ENCODE assay signal across 15 mouse cellular contexts in genomic region chr7:16906889-16907559, GRCm38 (mm10). TPM values are rescaled to one million over a fixed set of nuclear protein-coding genes. Genes with fewer than 3 reads are reported as not detected.
A peak's percentile ranks its signal among the peaks of the same experiment; 100 is the strongest.
DNase-seq lines count a peak whose midpoint lies in the region; ATAC-seq and TF ChIP-seq lines count a peak whose summit lies in the region.
"Had no signal": no experiment of that assay in that cellular context is flagged by ENCODE, and none has a peak within 500 bp of the region (broad histone marks: within the 10 kb centered on the region; RNA-seq: fewer than 3 reads in every experiment).

No protein-coding gene starts in this region.

- no peak for TF ChIP-seq POLR2A in spleen, adult 2 months (IDR thresholded peaks at IDR 0.05; ENCODE audit: low read depth, low read length)

- no peak for ATAC-seq in intestine, embryonic 14.5 days (replicated peaks; ENCODE audit: low FRiP score, low TSS enrichment, low read depth)
- no peak for ATAC-seq in intestine, postnatal 0 days
- ATAC-seq in intestine, embryonic 15.5 days = no peak
- ATAC-seq in stomach, postnatal 0 days (ENCODE audit: low FRiP score, low TSS enrichment) = no peak
- ATAC-seq: forebrain, embryonic 13.5 days had no signal

- TF ChIP-seq EP300 in stomach, postnatal 0 days (optimal IDR thresholded peaks at IDR 0.05) = no peak

- H3K27ac ChIP-seq in intestine, embryonic 14.5 days (ENCODE audit: low read depth) = no peak overlapping the region
- H3K27ac ChIP-seq in intestine, postnatal 0 days (ENCODE audit: low read depth, low read length) = no peak overlapping the region; the same call in 1 of the 2 replicates
- peak overlapping the region; percentile 10; the same call in 1 of the 2 replicates for H3K27ac ChIP-seq in spleen, adult 2 months (ENCODE audit: insufficient read depth, low read length)
- H3K27ac ChIP-seq in intestine, embryonic 15.5 days = no peak overlapping the region
- H3K27ac ChIP-seq in stomach, postnatal 0 days (replicated peaks) = no peak overlapping the region
- H3K27ac ChIP-seq: forebrain, embryonic 13.5 days had no signal

- no peak for TF ChIP-seq CTCF in intestine, postnatal 0 days (IDR thresholded peaks at IDR 0.05; ENCODE audit: low read depth)
- no peak for TF ChIP-seq CTCF in spleen, adult 2 months (IDR thresholded peaks at IDR 0.05; ENCODE audit: extremely low read depth, insufficient read depth, insufficient read length, insufficient replicate concordance)
- no peak for TF ChIP-seq CTCF in stomach, postnatal 0 days (IDR thresholded peaks at IDR 0.05; ENCODE audit: low read depth)

- H3K9ac ChIP-seq in intestine, embryonic 14.5 days (ENCODE audit: low read length) = no peak overlapping the region
- no peak overlapping the region for H3K9ac ChIP-seq in intestine, postnatal 0 days (ENCODE audit: low read depth, low read length)
- H3K9ac ChIP-seq in intestine, embryonic 15.5 days = no peak overlapping the region
- H3K9ac ChIP-seq in stomach, postnatal 0 days (ENCODE audit: low read length) = 0 out of 2 replicates have a peak overlapping the region, but pooled peaks have one; percentile 18
- H3K9ac ChIP-seq: forebrain, embryonic 13.5 days had no signal

- H3K36me3 ChIP-seq in intestine, embryonic 14.5 days (ENCODE audit: control insufficient read depth, insufficient read depth, low read length) = no peaks in the 10 kb centered on the region
- no peaks in the 10 kb centered on the region for H3K36me3 ChIP-seq in intestine, postnatal 0 days (ENCODE audit: control insufficient read depth, insufficient read depth)
- H3K36me3 ChIP-seq in spleen, adult 2 months (ENCODE audit: control insufficient read depth, insufficient read depth, low read length) = no peaks in the 10 kb centered on the region
- no peaks in the 10 kb centered on the region for H3K36me3 ChIP-seq in intestine, embryonic 15.5 days
- no peaks in the 10 kb centered on the region for H3K36me3 ChIP-seq in stomach, postnatal 0 days (ENCODE audit: control insufficient read depth, insufficient read depth, low read length)

- no peaks in the 10 kb centered on the region for H3K27me3 ChIP-seq in intestine, embryonic 14.5 days (replicated peaks; ENCODE audit: control insufficient read depth, insufficient read depth, low read length)
- no peaks in the 10 kb centered on the region for H3K27me3 ChIP-seq in intestine, postnatal 0 days (replicated peaks; ENCODE audit: control insufficient read depth, insufficient read depth, low read length)
- H3K27me3 ChIP-seq in spleen, adult 2 months (ENCODE audit: control insufficient read depth, insufficient read depth, low read length) = no peaks in the 10 kb centered on the region
- no peaks in the 10 kb centered on the region for H3K27me3 ChIP-seq in intestine, embryonic 15.5 days (replicated peaks)
- H3K27me3 ChIP-seq in stomach, postnatal 0 days (ENCODE audit: control insufficient read depth, insufficient read depth, low read length) = no peaks in the 10 kb centered on the region
- H3K27me3 ChIP-seq: forebrain, embryonic 13.5 days had no signal

- DNase-seq in intestine, embryonic 14.5 days (ENCODE audit: low spot score) = no peak
- no peak for DNase-seq in spleen, adult 2 months (ENCODE audit: low read depth in 1 of 2, low spot score in 2 of 2)
- DNase-seq in spleen, postnatal 4 days (ENCODE audit: low spot score in 2 of 2) = no peak
- DNase-seq in stomach, postnatal 0 days (ENCODE audit: low spot score) = no peak
- no peak for DNase-seq in adrenal gland, adult 18-20 months (ENCODE audit: low spot score in 2 of 2)
- DNase-seq in retina, embryonic 14.5 days (ENCODE audit: low spot score) = no peak
- DNase-seq: cerebellum, adult 8-10 months; kidney, adult 8-10 months; right cerebral cortex, postnatal 25 days had no signal

- WGBS in intestine, embryonic 14.5 days = 91% methylated on average over 41 of the region's 41 CpGs
- WGBS in intestine, postnatal 0 days = 92% methylated on average over 41 of the region's 41 CpGs
- WGBS in spleen, adult 2 months = 90% methylated on average over 41 of the region's 41 CpGs
- WGBS in intestine, embryonic 15.5 days = 91% methylated on average over 41 of the region's 41 CpGs
- 93% methylated on average over 41 of the region's 41 CpGs for WGBS in stomach, postnatal 0 days

- peaks cover 63% of the 10 kb centered on the region for H3K4me1 ChIP-seq in intestine, embryonic 14.5 days (replicated peaks; ENCODE audit: control insufficient read depth, insufficient read depth, low read length)
- no peaks in the 10 kb centered on the region for H3K4me1 ChIP-seq in intestine, postnatal 0 days (replicated peaks; ENCODE audit: control insufficient read depth, insufficient read depth, low read length)
- H3K4me1 ChIP-seq in spleen, adult 2 months (ENCODE audit: control insufficient read depth, insufficient read depth, insufficient read length) = peaks cover 16% of the 10 kb centered on the region
- H3K4me1 ChIP-seq in intestine, embryonic 15.5 days (replicated peaks) = peaks cover 53% of the 10 kb centered on the region
- 0 out of 2 replicates have a peak, but pooled peaks cover 4% of the 10 kb centered on the region for H3K4me1 ChIP-seq in stomach, postnatal 0 days (replicated peaks; ENCODE audit: control insufficient read depth, insufficient read depth)

- no peaks in the 10 kb centered on the region for H3K9me3 ChIP-seq in intestine, embryonic 14.5 days (ENCODE audit: control insufficient read depth, low read length)
- no peaks in the 10 kb centered on the region for H3K9me3 ChIP-seq in intestine, postnatal 0 days (ENCODE audit: control insufficient read depth)
- H3K9me3 ChIP-seq in intestine, embryonic 15.5 days = no peaks in the 10 kb centered on the region
- H3K9me3 ChIP-seq in stomach, postnatal 0 days (ENCODE audit: control insufficient read depth, low read length) = no peaks in the 10 kb centered on the region
- H3K9me3 ChIP-seq: forebrain, embryonic 13.5 days had no signal

- H3K4me3 ChIP-seq in intestine, embryonic 14.5 days (ENCODE audit: low read depth, low read length) = no peak overlapping the region
- H3K4me3 ChIP-seq in intestine, postnatal 0 days (ENCODE audit: low read depth, low read length) = no peak overlapping the region
- H3K4me3 ChIP-seq in spleen, adult 2 months (ENCODE audit: extremely low read depth, insufficient read depth, insufficient read length) = no peak overlapping the region
- no peak overlapping the region for H3K4me3 ChIP-seq in intestine, embryonic 15.5 days (replicated peaks)
- no peak overlapping the region for H3K4me3 ChIP-seq in stomach, postnatal 0 days (ENCODE audit: low read depth, low read length)
- H3K4me3 ChIP-seq: forebrain, embryonic 13.5 days had no signal

- H3K4me2 ChIP-seq in intestine, embryonic 14.5 days (ENCODE audit: low read length) = peak overlapping the region; percentile 45; the same call in 1 of the 2 replicates
- no peak overlapping the region; the same call in 1 of the 2 replicates for H3K4me2 ChIP-seq in intestine, postnatal 0 days (replicated peaks; ENCODE audit: low read depth)
- peak overlapping the region; percentile 37 for H3K4me2 ChIP-seq in intestine, embryonic 15.5 days (replicated peaks)
- H3K4me2 ChIP-seq in stomach, postnatal 0 days (replicated peaks; ENCODE audit: low read depth) = no peak overlapping the region; the same call in 1 of the 2 replicates
- H3K4me2 ChIP-seq: forebrain, embryonic 13.5 days; midbrain, embryonic 11.5 days had no signal

RNA-seq across cellular contexts. Expression of gene Ptgir, which starts 0.7 kb away (rescaled TPM):
- polyA plus RNA-seq in intestine, embryonic 14.5 days (2014; fragmentation: Nextera tagmentation; extraction: Ambion mirVana) = 2.2 and 2.3 TPM in 2 replicates
- polyA plus RNA-seq in intestine, postnatal 0 days (2015; fragmentation: Nextera tagmentation; extraction: Ambion mirVana) = 1.7 and 1.8 TPM in 2 replicates
- 9.2 and 14.9 TPM in 2 replicates for polyA plus RNA-seq in spleen, adult 2 months (2012; rRNA removed)
- 2.8 and 3.0 TPM in 2 replicates for polyA plus RNA-seq in intestine, embryonic 15.5 days (2015; fragmentation: Nextera tagmentation; extraction: Ambion mirVana)
- polyA plus RNA-seq in stomach, postnatal 0 days (2015; fragmentation: Nextera tagmentation; extraction: Ambion mirVana) = 1.5 and 1.6 TPM in 2 replicates
- total RNA-seq in adrenal gland, adult 18-20 months (2021) = 1 to 10 TPM in 1 of 2 experiments, under 1 TPM in 1; 0.96 to 1.1 TPM
- total RNA-seq: layer of hippocampus, postnatal 10 days had no signal

RNA-seq across cellular contexts. Expression of gene Gng8, which starts 15.4 kb away (rescaled TPM):
- 12.5 and 13.9 TPM in 2 replicates for polyA plus RNA-seq in intestine, embryonic 14.5 days (2014; fragmentation: Nextera tagmentation; extraction: Ambion mirVana)
- polyA plus RNA-seq in intestine, postnatal 0 days (2015; fragmentation: Nextera tagmentation; extraction: Ambion mirVana) = 4.7 and 5.3 TPM in 2 replicates
- 7.9 and 8.6 TPM in 2 replicates for polyA plus RNA-seq in spleen, adult 2 months (2012; rRNA removed)
- 7.4 and 8.3 TPM in 2 replicates for polyA plus RNA-seq in intestine, embryonic 15.5 days (2015; fragmentation: Nextera tagmentation; extraction: Ambion mirVana)
- polyA plus RNA-seq in stomach, postnatal 0 days (2015; fragmentation: Nextera tagmentation; extraction: Ambion mirVana) = 7.3 and 7.4 TPM in 2 replicates
- under 1 TPM in 1 of 2 experiments, not detected in 1; 0.35 TPM for total RNA-seq in adrenal gland, adult 18-20 months (2021)
- total RNA-seq: neutrophil, adult 5-6 weeks had no signal

RNA-seq across cellular contexts. Expression of gene Calm3, which starts 16.9 kb away (rescaled TPM):
- 184 and 190 TPM in 2 replicates for polyA plus RNA-seq in intestine, embryonic 14.5 days (2014; fragmentation: Nextera tagmentation; extraction: Ambion mirVana)
- 236 and 241 TPM in 2 replicates for polyA plus RNA-seq in intestine, postnatal 0 days (2015; fragmentation: Nextera tagmentation; extraction: Ambion mirVana)
- 166 and 198 TPM in 2 replicates for polyA plus RNA-seq in spleen, adult 2 months (2012; rRNA removed)
- polyA plus RNA-seq in intestine, embryonic 15.5 days (2015; fragmentation: Nextera tagmentation; extraction: Ambion mirVana) = 137 and 140 TPM in 2 replicates
- polyA plus RNA-seq in stomach, postnatal 0 days (2015; fragmentation: Nextera tagmentation; extraction: Ambion mirVana) = 49.1 and 58.7 TPM in 2 replicates
- total RNA-seq in adrenal gland, adult 18-20 months (2021) = 100 to 1,000 TPM; 227 to 234 TPM

RNA-seq across cellular contexts. Expression of gene Dact3, which starts 31.9 kb away (rescaled TPM):
- polyA plus RNA-seq in intestine, embryonic 14.5 days (2014; fragmentation: Nextera tagmentation; extraction: Ambion mirVana) = 5.3 and 5.5 TPM in 2 replicates
- polyA plus RNA-seq in intestine, postnatal 0 days (2015; fragmentation: Nextera tagmentation; extraction: Ambion mirVana) = 3.4 and 3.7 TPM in 2 replicates
- polyA plus RNA-seq in spleen, adult 2 months (2012; rRNA removed) = 9.2 and 18.1 TPM in 2 replicates
- polyA plus RNA-seq in intestine, embryonic 15.5 days (2015; fragmentation: Nextera tagmentation; extraction: Ambion mirVana) = 3.1 and 3.2 TPM in 2 replicates
- 3.5 and 5.1 TPM in 2 replicates for polyA plus RNA-seq in stomach, postnatal 0 days (2015; fragmentation: Nextera tagmentation; extraction: Ambion mirVana)
- total RNA-seq in adrenal gland, adult 18-20 months (2021) = 1 to 10 TPM; 3.1 to 3.8 TPM

RNA-seq across cellular contexts. Expression of gene Pnmal2, which starts 37.5 kb away (rescaled TPM):
- polyA plus RNA-seq in intestine, embryonic 14.5 days (2014; fragmentation: Nextera tagmentation; extraction: Ambion mirVana) = 4.1 and 5.3 TPM in 2 replicates
- polyA plus RNA-seq in intestine, postnatal 0 days (2015; fragmentation: Nextera tagmentation; extraction: Ambion mirVana) = 3.3 and 3.6 TPM in 2 replicates
- polyA plus RNA-seq in spleen, adult 2 months (2012; rRNA removed) = 1.3 and 2.0 TPM in 2 replicates
- 8.1 and 8.3 TPM in 2 replicates for polyA plus RNA-seq in intestine, embryonic 15.5 days (2015; fragmentation: Nextera tagmentation; extraction: Ambion mirVana)
- polyA plus RNA-seq in stomach, postnatal 0 days (2015; fragmentation: Nextera tagmentation; extraction: Ambion mirVana) = 4.7 and 4.8 TPM in 2 replicates
- total RNA-seq in adrenal gland, adult 18-20 months (2021) = 10 to 100 TPM; 24.4 to 33.3 TPM
- total RNA-seq: neutrophil, adult 5-6 weeks had no signal

Comparison
In these comparisons a context has a peak if more than half of its experiments do, and no peak if none do; other contexts are left out.
1. H3K4me2 ChIP-seq: peak in intestine, embryonic 14.5 days (single experiment) and intestine, embryonic 15.5 days (single experiment); none in intestine, postnatal 0 days (single experiment) and stomach, postnatal 0 days (single experiment).